10 mouse cellular contexts compared by ENCODE assay signal in the genomic region with DNA sequence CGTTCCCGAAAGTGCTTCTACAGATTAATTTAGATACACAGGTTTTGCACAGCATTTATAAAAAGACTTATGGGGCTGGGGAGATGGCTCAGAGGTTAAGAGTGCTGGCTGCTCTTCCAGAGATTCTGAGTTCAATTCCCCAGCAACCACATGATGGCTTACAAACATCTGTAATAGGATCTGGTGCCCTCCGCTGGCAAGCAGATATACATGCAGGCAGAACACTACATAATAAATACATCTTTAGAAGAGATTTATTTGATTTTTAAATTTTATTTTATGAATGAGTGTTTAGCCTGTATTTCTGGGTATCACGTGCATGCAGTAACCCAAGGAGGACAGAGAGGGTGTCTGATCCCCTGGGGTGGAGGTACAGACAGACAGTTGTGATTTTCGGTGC. TPM values are rescaled to one million over a fixed set of nuclear protein-coding genes. Genes with fewer than 3 reads are reported as not detected.
DNase-seq lines count a peak whose midpoint lies in the region; ATAC-seq and TF ChIP-seq lines count a peak whose summit lies in the region.
"Had no signal": no experiment of that assay in that cellular context is flagged by ENCODE, and none has a peak within 500 bp of the region (broad histone marks: within the 10 kb centered on the region; RNA-seq: fewer than 3 reads in every experiment).

No protein-coding gene starts in this region.

- peak; percentile 14 for DNase-seq in adrenal gland, postnatal 10 days
- no peak for DNase-seq in adrenal gland, adult 8-10 months
- peak; percentile 40 to 45 for DNase-seq in kidney, postnatal 4 days
- DNase-seq in lung, postnatal 36 days = peak; percentile 39
- no peak for DNase-seq in left cerebral cortex, adult 9 months (ENCODE audit: low spot score in 2 of 2)
- DNase-seq in right cerebral cortex, adult 18-20 months = no peak
- DNase-seq: cerebellum, postnatal 14 days had no signal

- H3K4me1 ChIP-seq in kidney, embryonic 16.5 days (ENCODE audit: insufficient read depth, low read length) = no peaks in the 10 kb centered on the region
- H3K4me1 ChIP-seq in E14TG2a.4 (replicated peaks; ENCODE audit: low read depth, low read length) = 0 out of 2 replicates have a peak, but pooled peaks cover 3% of the 10 kb centered on the region

- H3K9ac ChIP-seq in kidney, embryonic 16.5 days (replicated peaks; ENCODE audit: low read length) = no peak overlapping the region

- H3K9me3 ChIP-seq in kidney, embryonic 16.5 days (ENCODE audit: low read length) = no peaks in the 10 kb centered on the region
- H3K9me3 ChIP-seq in E14TG2a.4 (ENCODE audit: low read length) = no peaks in the 10 kb centered on the region

- no peak overlapping the region for H3K4me3 ChIP-seq in kidney, embryonic 16.5 days (ENCODE audit: low read length)
- no peak overlapping the region for H3K4me3 ChIP-seq in E14TG2a.4 (replicated peaks; ENCODE audit: low read length)

- no peak for ATAC-seq in kidney, embryonic 16.5 days (ENCODE audit: low FRiP score, low TSS enrichment)
- ATAC-seq: forebrain, embryonic 16.5 days had no signal

- no peaks in the 10 kb centered on the region for H3K27me3 ChIP-seq in kidney, embryonic 16.5 days (ENCODE audit: insufficient read depth, low read length)
- no peaks in the 10 kb centered on the region for H3K27me3 ChIP-seq in E14TG2a.4 (ENCODE audit: insufficient read depth, low read length)

- 68% methylated on average over 5 of the region's 5 CpGs for WGBS in kidney, embryonic 16.5 days

- no peak overlapping the region for H3K4me2 ChIP-seq in kidney, embryonic 16.5 days (replicated peaks; ENCODE audit: low read depth, low read length)

- peaks cover 3% of the 10 kb centered on the region; the same call in 1 of the 2 replicates for H3K36me3 ChIP-seq in kidney, embryonic 16.5 days (ENCODE audit: insufficient read depth, low read length)
- peaks cover 3% of the 10 kb centered on the region; the same call in 1 of the 2 replicates for H3K36me3 ChIP-seq in E14TG2a.4 (ENCODE audit: insufficient read depth, low read length)

- peak; percentile 44 for TF ChIP-seq CTCF in E14TG2a.4 (conservative IDR thresholded peaks at IDR 0.05; ENCODE audit: low read length)

- H3K27ac ChIP-seq in kidney, embryonic 16.5 days (ENCODE audit: low read length) = no peak overlapping the region

RNA-seq across cellular contexts. Expression of gene Nucb2, which starts 9.9 kb away (rescaled TPM):
- 10 to 100 TPM; 24.9 to 25.0 TPM for total RNA-seq in adrenal gland, postnatal 10 days (2021)
- 10 to 100 TPM; 21.6 to 32.4 (median 27.6) TPM for total RNA-seq in adrenal gland, adult 8-10 months (2022)
- polyA plus RNA-seq in kidney, embryonic 16.5 days (2015; fragmentation: Nextera tagmentation; extraction: Ambion mirVana) = 16.8 and 17.7 TPM in 2 replicates

Comparison
In these comparisons a context has a peak if more than half of its experiments do, and no peak if none do; other contexts are left out.
1. DNase-seq: peak in adrenal gland, postnatal 10 days (single experiment), kidney, postnatal 4 days (2 of 2) and lung, postnatal 36 days (single experiment); none in adrenal gland, adult 8-10 months (single experiment), left cerebral cortex, adult 9 months (0 of 2) and right cerebral cortex, adult 18-20 months (single experiment).